Mouse (Mus musculus) heart, postnatal 4 days (tissue): ENCODE results near the gene Aamp. TPM values are rescaled to one million over a fixed set of nuclear protein-coding genes. Genes with fewer than 3 reads are reported as not detected.
A peak's percentile ranks its signal among the peaks of the same experiment; 100 is the strongest.

Source experiments
- DNase-seq: peaks from one replicate; pipeline ENCODE4 v3.0.0; 2021
- total RNA-seq, 2 experiments: library from RNA; stranded (reverse); gene quantifications; 2 replicates each; pipeline ENCODE4 v1.2.3; 2021

Gene Aamp
- total RNA-seq, 2 experiments from 2014 or later: 103 to 105 TPM

DNA sequence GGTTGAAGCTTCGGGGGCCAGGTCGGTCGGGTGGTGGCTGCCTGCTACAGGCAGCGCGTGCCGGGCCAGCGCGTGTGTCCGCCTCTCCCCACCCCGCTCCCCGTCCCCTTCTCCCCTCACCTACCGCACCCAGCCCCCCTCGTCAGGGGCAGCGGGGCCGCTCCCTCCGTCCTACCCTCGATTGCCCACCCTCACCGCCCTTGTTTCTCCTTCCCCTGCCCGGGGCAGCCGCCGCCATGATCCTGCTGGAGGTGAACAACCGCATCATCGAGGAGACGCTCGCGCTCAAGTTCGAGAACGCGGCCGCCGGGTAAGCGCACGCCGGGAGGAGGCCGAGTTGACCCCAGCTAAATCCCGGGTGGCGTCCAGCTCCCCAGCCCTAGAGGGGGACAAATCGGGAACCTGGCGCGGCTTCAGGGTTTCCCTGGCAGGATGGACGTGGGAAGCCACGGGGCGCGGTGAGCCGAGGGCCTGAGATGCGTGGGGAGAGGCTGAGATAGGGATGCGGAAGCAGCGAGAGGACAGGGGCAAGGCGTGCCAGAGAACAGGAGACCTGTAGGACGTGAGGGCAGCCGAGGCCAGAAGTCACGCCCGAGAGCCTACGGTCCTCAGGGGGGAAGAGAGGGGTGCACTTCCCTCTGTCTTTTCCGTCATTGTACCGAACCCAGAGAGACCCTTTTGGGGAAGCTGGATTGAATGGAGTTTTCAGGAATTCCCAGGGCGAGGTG lies 47.8 kb downstream of the Aamp start:
- DNase-seq: no peak

DNA sequence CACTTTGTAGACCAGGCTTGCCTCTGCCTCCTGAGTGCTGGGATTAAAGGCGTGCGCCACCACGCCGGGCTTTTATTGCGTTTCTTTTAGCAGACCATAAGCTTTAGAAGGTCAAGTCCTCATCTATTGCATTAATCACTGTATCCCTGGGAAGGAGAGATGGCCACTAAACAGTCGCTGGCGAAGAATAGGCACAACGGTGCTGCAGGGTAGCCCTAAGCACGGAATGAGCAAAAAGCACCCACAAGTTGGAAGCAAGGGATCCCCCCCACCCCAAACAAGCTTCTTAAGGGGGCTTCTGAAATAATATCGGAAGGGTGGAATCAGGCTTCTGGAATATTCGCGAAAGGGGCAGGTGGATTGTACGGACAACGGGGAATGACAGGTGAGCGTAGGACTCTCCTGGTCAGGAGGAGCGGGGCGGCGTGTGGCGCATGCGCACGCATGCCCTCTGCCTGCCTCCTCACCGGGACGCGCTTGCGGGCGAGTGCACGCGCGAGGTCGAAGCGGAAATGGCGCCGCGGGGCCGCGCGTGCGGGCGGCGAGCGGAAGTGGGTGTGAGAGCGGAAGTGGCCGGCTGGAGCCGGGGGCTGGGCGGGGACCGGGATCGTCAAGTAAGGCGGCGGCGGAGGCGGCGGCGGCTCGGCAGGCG lies 48.5 kb downstream of the Aamp start, which contains the start of gene Arpc2:
Gene Arpc2 (plus strand): TSS at position 147 of the 652 bp plus-strand sequence.
- peak; percentile 97 for DNase-seq

DNA sequence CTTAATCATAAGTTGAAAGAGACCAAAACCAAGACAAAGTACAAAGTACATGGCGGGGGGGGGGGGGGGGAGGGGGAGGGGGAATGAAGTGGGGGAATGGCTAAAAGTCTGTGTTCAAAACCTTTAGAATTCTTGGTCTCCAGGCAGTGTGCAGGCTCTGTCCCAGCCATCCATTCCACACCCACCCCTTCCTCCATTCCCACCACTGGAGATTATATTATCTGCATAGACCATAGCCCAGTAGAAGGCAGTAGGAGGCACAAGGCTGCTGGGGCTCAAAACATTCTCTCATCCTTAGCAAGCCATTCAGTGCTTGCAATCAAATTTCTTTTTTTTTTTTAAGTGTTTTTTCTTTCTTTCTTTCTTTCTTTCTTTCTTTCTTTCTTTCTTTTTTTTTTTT lies 53.5 kb downstream of the Aamp start:
- no peak for DNase-seq

DNA sequence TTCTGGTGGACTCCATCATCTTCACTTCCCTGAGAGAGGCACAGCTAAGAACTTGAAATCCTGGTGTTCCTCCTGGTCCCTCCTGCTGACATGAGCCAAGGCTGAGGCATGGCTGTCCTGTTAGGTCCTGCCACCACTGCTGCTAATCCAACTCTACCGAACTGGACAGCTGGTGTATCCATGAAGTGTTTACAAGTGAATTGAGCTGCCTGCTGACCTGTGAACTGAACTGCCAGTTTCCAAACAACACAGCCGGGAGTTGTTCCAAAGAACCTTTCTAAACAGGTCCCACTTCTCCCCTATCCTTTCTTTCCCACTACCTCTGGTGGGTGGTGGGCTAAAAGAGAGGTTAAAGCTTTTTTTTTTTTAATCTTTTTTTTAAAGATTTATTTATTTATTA lies 54.6 kb downstream of the Aamp start:
- DNase-seq: no peak

Other genes with a start within 250 kb of the Aamp start
- gene Tns1, start 160.3 kb downstream of the Aamp start, total RNA-seq: 100 to 1,000 TPM; 463 to 468 TPM
- gene Rufy4, start 159.2 kb downstream of the Aamp start, total RNA-seq: 1 to 10 TPM; 1.1 to 1.2 TPM
- gene Cxcr2, start 130.7 kb downstream of the Aamp start, total RNA-seq: under 1 TPM; 0.11 to 0.17 TPM
- gene Cxcr1, start 90.1 kb downstream of the Aamp start, total RNA-seq: not detected
- 100 to 1,000 TPM; 246 to 249 TPM for gene Arpc2, start 48.7 kb downstream of the Aamp start, total RNA-seq
- gene Gpbar1, start 6.2 kb downstream of the Aamp start, total RNA-seq: not detected
- 100 to 1,000 TPM; 198 to 211 TPM for gene Pnkd, start 192 bp upstream of the Aamp start, total RNA-seq
- 10 to 100 TPM; 43.4 to 44.3 TPM for gene Tmbim1, start 20.9 kb upstream of the Aamp start, total RNA-seq
- under 1 TPM; 0.32 to 0.33 TPM for gene Catip, start 77.4 kb upstream of the Aamp start, total RNA-seq
- gene Slc11a1, start 90.5 kb upstream of the Aamp start, total RNA-seq: 1 to 10 TPM; 1.7 to 3.4 TPM
- 100 to 1,000 TPM; 121 to 126 TPM for gene Ctdsp1, start 106.8 kb upstream of the Aamp start, total RNA-seq
- gene Vil1, start 124.6 kb upstream of the Aamp start, total RNA-seq: 1 to 10 TPM; 1.4 to 2.1 TPM
- 10 to 100 TPM; 27.1 to 31.3 TPM for gene Cnot9, start 221.3 kb upstream of the Aamp start, total RNA-seq